Mouse (Mus musculus): Measurements from ENCODE around the gene Ubash3b. TPM values are rescaled to one million over a fixed set of nuclear protein-coding genes. Genes with fewer than 3 reads are reported as not detected.

Ubash3b gene
- total RNA-seq, 2 experiments from 2014 or later, result 27.9 to 28.1 TPM

DNA sequence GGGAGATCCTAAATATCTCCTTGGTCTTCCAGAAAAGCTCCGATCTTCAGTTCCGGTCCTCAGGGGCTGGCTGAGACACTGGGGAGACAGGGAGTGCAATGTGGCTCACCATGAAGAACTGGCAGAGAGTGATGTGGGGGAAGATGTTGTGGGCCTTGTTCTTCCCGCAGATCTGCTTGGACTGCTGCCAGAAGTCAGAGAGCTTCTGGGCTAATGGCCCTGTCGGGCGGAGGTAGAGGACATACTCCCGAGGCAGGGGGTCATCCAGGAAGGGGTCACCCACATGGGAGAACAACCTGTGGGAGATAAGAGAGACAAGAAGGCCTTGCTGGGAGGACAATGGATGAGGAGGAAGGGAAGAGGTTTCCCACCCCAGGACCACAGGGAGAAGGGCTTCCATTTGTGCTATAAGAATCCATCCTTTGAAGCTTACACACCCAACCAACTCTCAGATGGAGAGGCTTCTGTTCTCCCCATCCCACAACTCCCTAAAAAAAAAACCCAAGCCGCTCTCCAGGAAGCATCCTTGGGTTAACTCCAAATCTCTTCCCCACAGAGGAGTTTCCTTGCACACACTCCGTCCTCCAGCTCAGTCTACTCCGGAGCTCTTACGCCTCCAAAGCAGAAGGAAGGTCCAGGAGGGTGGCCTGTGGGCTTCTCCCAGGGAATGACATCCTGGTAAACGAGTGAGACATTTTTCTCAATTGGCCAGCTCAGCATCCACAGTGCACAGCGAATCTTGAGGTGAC lies 111.0 kb downstream of the Ubash3b start:
- no peak for DNase-seq

DNA sequence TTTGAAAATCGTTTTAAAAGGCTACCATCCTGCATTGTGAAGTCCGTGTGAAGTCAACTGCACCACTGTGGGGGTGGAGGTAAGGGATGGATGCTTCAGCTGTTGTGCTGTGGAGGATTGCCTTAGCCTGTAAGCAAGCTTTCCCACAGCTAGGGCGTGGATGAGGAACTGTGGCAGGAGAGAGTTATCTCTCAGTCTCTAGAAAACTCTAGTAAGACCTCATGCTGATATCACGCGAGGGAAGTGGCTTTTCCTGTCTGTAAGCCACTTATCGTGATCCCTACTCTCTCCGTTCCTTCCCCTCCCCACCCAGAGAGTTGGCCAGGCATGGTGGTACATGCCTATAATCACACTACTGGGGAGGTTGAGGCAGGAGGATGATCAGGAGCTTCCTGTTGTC lies 112.2 kb downstream of the Ubash3b start:
- no peak for DNase-seq

DNA sequence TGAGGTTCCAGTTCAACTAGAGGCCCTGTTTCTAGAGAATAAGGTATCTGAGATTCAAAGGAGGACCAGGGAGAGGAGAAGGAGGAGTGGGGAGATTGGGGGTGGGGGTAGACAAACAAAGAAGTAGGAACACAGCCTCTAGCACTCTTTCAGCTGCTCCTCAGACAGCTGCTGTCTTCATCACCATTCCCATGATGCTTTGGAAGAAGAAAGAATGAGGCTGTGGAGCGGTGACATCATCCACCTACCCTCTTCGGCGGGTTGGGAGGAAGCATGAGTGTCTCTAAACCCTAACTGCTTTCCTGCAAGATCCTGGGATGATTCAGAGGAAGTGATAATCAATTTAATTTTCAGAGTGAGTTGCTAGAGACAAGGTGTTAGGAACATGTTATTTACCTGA lies 112.7 kb downstream of the Ubash3b start:
- DNase-seq, result no peak

DNA sequence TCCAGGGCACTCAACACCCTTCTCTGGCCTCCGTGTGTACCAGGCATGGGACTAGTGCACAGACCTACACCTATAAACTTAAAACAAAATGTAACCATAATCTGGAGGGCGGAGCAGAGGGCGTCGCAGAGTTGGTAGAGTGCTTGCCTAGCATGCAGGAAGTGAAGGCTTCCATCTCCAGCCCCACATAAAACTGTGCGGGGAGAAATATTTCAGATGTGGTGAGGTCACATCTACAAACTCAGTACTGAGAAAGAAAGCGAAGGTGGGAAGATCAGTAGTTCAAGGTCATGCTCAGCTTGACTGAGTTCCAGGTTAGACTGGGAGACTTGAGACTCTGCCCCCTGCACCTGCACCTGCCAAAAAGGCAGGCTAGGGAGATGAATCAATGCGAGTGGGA lies 113.3 kb downstream of the Ubash3b start:
- no peak for DNase-seq

DNA sequence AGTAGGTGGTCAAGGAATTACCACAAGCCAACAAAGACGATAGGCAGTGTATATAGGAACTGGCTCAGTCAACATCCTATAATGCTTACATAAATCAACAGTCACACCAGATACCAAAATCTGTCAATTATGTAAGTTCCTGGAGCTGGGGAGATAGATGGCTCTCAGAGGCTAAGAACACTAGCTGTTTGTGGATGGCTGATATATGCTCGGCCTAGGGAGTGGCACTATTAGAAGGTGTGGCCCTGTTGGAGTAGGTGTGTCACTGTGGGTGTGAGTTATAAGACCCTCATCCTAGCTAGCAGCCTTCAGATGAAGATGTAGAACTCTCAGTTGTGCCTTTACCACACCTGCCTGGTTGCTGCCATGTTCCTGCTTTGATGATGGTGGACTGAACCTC lies 113.8 kb downstream of the Ubash3b start:
- no peak for DNase-seq

DNA sequence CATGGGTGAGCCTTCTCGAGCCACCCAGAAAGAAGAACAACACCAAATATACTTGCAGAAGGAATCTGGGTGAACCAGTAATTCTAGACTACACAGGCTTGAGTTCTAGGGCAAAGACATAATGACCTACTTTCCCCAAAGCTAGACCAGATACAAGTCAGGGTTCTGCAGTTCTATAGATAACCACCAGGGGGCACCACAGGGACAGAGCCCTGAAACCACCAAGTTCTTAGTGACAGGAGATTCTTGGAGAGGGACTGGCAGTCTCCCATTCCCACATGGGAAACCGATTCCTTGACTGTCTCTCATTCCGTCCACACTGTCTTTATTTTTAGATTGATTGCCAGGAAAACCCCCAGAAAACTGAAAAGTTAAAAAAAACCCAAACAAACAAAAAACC lies 116.9 kb downstream of the Ubash3b start:
- peak; percentile 81 to 85 for DNase-seq

DNA sequence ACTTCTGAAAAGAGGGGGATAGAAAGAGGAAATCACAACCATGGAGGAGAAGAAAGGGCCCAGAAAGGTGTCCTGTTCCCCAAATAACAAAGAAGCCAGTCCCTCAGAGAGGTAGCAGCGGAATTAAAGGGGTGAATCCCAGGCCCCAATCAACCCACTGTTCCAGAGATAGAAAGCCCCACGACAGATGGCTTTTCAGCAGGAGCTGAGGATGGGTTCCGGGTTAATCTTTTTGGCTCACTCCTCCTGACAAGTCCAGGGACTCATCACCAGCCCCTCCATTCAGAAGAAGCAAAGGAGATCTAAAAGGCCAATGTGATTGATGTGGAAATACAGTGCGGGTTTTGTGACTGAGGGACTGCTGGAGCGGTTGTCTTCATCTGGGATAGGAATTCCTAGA lies 117.9 kb downstream of the Ubash3b start:
- DNase-seq, result no peak

DNA sequence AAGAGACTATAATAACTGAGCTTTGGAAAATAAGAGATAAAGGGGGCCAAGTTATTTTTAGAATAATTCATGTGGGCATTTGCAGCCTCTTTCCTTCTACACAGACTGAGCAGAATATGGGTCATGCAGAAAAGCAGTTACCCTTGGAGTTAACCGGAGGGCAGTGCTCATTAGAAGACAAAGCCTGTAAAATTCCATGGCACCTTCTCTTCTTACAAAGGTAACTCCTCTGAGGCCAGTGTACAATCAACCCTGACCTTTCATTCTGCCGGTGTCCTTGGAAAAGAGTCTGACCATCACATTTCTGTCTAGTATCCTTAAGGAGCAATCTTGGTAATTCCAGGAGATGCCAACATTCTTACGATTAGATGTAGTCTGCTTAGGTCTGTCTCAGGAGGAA lies 120.1 kb downstream of the Ubash3b start:
- no peak for DNase-seq

DNA sequence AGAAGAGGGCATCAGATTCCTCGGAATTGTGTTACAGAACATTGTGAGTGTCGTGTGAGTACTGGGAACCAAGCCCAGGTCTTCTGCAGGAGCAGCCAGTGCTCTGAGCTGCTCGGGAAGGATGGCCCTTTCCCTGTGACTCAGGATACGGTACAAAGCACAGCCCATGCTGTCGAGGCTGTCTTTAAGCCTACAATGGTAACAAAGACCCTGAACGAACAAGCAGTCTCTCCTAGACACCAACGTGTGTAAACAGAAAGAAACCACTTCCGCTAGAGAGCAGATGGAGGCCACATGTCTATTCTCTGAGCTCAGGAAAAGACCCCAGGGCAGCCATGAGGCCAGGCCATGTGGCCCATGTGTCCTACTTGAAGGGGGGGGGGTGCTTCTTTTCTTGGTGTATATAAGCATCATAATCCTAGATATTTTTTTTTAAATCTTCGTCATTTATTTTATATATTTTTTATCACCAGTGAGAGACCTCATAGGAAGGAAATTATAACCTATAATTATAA lies 123.3 kb downstream of the Ubash3b start:
- no peak for DNase-seq

DNA sequence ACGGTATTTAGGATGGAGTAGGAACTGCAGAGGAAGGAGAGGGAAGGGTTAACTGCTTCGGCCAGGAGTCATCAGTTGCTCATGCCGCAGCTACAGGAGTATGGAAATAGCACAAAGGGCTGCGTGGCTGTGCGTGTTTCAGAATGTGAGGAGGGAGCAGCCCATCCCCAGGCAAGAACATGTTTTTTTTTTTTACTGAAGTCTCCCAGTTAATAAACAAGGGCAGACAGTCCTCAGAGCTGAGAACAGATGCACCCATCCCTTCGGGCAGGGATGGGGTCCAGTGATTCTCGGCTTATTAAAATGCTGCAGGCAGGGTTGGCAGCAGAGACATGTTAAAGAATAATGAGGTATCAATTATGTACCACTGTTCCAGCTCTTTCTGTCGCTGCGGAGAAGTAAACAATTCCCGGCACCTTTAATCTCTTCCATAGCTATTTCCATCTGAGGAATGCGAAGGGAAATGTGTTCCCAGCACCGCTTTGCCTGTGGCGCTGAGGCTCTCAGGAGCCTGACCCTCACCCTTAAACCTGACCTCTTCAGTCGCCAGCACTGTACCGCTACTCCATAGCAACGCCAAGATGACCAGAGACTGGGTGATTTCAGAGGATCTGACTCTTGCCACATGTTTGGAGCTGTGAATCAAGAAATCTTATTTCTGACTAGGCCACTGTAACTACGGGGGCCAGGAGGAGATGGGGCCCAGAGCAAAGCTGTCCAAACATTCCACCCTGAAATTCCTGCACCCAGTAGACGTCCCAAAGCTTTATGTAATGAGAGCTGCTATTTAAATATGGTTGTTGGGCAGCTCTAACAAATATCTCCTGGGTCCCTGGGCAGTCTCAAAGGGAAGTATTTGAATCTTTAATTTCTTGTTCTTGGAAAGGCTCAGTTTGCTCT lies 129.7 kb downstream of the Ubash3b start:
- DNase-seq, result no peak

DNA sequence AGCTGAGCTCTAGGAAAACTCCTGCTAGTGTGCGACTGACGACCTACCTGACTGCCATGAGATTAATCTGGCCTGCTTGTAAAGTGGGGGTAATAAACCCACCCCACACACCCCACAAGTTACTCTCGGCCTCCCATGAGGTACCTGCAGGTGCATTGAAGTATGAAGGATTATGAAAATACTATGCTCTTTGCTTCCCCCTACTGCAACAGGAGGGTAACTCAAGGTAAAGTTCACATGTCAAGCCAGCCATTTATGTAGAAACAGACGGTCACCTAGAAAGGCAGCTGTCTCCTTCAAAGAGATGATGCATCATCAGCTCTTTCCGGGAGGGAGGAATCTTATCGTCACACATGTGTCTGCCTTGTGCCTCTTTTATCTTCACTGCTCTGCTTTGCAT lies 131.7 kb downstream of the Ubash3b start:
- no peak for DNase-seq

DNA sequence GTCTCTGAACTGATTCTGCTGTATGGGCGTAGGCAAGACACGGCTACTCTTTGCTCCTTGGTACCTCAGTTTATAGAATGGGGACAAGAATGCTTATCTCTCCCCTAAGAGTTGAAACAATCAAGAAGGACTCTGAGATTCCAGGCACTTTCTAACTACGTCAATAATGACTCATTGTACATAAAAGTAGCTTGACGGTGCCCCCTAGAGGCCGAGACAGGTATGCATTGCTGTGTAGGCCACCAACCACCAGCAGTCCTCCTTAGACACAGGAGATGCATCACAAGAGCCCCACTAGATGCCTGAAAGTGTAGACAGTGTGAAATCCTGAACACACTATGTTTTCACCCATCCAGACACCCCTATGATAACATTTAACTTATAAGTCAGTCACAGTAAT lies 133.0 kb downstream of the Ubash3b start:
- DNase-seq, result peak; percentile 42 to 49

DNA sequence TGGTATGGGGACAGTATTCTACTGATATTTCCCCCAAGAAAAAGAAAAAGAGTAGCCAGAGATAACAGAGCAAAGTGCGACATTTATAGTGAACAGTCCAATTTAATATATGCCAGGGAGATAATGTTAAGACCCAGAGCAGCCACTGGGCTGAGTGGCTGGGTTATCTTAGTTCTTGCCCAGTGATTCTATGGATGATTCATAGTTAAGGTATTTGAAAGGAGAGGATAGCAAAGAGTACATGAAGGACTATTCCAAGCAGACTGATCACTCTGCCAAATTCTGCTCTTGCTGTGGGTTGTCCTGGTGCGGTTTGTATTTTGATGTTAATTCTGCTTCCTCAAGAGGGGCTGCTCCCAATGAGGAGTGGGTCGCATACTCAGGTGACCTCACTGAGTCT lies 139.8 kb downstream of the Ubash3b start:
- DNase-seq, result no peak

DNA sequence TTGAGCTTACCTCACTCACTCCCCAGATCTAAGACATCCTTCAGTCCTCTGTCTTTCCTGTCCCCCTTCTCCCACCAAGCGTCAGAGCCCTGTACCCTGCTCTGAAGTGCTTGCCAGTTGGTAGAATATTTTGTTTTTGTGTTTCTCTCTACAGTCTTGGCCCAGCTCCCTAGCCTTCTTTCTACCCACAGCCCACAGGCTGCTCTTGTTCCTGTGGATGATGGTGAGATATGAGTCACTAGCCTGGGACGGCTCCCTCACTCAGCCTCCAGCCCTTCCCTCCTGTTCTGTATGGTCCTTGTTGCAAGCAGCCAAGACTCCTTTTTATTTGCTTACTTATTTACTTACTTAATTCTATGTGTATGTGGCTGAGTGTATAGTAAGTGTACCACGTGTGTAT lies 141.0 kb downstream of the Ubash3b start:
- peak; percentile 34 to 37 for DNase-seq

DNA sequence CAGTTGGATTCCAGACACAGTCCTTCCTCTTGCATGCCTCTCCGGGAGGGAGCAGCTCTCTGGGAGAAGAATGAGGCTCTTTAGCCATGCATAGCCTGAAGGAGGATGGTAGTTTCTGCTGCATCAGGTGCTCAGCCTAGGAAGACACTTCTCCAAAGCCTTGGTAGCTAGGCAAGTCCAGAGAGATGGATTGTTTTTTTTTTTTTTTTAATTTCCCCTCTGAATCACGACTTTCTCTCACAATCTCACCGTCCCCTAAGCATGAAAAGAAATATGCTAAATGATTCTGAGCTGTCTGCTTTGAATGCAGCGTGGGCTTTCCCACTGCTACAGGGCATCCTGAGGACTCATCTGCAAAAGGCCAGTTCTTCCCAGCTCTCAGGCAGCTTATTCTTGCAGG lies 147.0 kb downstream of the Ubash3b start:
- DNase-seq, result no peak

DNA sequence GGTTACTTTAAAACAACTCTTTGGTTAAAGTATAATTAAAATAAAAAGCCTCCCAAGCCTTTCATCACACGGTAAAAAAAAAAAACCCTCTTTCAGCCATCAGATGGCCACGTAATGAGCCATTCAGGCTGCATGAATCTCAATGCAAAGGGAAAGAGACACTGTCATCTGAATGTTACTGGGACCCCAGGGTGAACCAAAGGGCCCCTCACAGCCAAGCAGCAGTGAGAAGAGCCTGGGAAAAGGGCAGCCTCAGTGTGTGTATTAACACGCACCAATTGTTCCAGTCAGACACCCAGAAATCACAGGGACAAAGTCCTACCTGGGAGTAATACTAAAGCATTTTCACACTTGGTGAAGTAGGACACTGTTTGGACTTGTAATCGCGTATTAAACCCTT lies 149.0 kb downstream of the Ubash3b start:
- DNase-seq, result no peak

DNA sequence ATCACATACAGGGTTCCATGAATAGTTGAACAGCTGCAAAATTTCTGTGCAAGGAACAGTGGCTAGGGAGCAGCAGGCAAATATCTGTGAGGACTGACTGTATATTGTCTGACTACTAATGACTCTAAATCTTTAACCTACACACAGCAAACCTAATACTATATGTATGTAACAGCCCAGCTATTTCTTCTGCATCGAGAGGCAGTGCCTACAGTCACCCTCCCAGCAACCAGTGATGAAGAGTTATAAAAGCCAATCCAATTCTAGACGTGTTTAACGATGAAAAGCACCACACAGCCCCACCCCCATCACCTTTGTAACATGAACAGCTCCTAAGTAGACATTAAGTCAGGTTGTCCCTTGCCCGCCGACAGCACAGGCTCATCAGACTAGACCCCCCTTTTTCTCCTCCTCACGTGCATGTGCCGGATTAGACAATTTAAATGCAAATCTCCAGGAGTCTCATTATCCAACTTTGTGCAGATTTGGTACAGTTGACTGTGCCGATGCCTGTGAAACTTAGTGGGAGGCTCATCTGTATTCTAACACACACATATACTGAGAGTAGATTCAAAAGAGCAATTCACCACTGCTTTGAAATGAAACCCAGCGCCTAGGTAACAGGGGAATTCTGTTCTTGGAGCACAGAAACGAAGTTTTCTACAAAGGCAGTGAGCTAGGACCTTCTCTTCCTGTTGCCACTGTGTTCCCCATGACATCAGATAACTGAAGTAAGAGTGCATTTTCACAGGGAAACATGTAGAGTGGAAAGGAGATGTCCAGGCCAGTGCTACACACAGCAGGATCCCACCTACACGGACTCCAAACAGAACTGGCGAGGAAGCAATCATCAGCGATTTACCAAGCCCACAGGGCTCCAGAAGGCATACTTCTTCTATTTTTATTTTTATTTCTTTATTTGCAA lies 149.7 kb downstream of the Ubash3b start:
- no peak for DNase-seq

DNA sequence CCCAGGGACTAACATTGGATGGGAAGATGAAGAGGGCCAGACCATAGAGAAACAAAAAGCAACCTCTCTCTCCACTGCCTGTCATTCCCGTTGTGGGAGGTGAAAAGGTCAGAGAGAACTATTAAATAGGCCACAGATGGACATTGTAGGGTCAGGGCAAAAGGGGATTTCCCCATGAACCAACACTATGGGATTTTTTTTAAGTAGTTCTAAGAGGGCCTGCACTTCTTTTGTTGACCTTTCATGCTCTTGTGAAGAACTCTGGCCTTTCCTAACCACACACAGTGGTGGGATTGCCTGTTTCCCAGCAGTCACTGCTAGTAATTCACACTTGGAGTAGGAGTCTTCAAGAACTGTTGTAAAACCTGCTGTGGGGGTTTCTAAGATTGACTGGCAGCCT lies 153.7 kb downstream of the Ubash3b start:
- DNase-seq, result no peak

DNA sequence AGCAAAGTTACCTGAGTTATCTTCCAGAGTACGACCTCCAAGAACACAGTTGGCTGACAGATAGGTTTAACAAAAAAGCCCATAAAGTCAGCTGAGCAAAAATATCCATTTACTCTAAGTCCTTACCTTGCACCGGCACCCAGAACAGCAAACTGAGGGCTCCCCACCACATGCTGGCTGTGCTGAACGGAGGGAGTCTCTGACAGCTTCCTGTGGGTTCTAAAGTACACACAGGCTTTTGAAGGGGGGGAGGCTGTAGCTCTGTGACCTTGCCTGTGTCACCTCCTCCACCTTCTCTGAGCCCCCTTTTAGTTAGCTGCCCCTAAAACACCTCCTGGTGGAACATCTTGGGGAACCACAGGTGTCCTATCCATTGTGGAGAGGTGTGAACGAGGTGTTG lies 157.1 kb downstream of the Ubash3b start, which contains the start of gene Crtam:
Gene Crtam, minus strand, starts transcription at position 214 of the 400 bp plus-strand sequence.
- DNase-seq, result no peak

DNA sequence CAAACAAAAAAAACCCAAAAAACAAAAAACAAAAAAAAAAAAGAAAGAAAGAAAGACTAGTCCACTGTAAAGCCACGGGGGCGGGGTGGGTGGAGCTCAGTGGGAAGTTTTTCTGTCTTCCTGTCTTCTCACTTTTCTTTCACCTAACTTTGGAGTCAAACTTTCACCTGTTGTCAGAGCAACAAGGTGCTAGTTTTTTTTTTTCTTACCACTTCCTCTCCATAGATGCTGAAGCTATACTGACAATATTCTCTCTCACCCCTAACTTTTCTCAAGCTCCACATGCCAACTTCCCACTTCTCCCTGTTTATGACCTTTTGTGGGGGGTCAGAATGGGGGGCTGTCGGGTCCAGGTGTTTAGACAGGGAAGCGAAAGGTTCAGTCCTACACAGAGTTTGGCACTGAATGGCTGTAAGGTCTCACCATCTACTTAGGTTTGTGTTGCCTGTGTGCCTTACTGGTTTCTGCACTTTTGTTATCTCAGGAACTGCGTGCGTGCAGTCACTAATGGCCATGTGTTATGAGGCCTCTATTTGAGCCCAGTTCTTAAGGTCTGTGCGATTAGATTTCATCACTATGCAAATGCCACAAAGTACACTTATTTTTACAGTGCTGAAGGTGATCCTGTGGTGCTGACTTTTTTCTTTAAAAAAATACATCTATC lies 164.2 kb downstream of the Ubash3b start:
- no peak for DNase-seq

DNA sequence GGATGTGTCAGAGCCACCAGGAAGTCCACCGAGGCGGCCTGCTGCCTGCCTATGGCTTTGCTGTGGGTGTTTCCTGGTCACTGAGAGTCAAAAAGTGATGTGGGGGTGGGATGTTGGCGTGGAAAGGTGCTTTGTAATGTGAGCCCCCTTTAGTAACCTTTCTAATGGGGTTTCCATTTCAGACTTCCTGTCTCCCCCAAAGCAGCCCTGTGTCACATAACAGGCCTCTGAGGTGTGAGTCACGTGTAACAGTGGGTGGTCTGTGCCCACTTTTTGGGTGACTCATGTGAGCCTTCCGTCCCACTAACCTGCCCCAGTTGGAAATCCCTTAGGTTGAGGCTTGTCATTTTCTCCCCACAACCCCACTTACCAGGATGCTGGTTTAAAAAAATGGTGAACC lies 167.4 kb downstream of the Ubash3b start:
- no peak for DNase-seq

DNA sequence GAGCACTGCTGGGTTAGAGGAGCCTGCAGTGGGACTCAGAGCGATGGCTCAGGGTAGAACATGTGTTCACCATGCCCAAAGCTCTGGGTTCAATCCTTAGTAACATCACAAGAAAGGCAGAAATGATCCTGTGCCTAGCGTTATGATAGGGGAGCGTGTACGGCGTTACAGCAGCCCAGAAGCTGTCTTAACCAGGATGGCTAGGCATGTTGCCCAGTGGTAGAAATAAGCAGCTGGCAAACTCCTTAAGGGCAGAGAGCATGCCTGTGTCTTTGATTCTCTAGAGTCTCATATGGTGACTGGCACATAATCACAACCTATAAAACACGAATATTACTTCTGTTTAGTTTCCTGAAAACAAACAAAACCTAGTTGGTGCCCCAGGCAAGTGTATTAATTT lies 170.0 kb downstream of the Ubash3b start:
- DNase-seq, result no peak

Data from layer of hippocampus, postnatal 36 days (tissue).